8 mouse cellular contexts compared by ENCODE assay signal in genomic region chr7:117622769-117623168, GRCm38 (mm10).
DNase-seq lines count a peak whose midpoint lies in the region; ATAC-seq lines count a peak whose summit lies in the region.
"Had no signal": no experiment of that assay in that cellular context is flagged by ENCODE, and none has a peak within 500 bp of the region (broad histone marks: within the 10 kb centered on the region; RNA-seq: fewer than 3 reads in every experiment).

No protein-coding gene starts in this region.

- H3K4me3 ChIP-seq in limb, embryonic 11.5 days (ENCODE audit: low read depth, low read length), result no peak overlapping the region
- H3K4me3 ChIP-seq in limb, embryonic 10.5 days, result no peak overlapping the region
- H3K4me3 ChIP-seq: midbrain, embryonic 12.5 days had no signal

- WGBS in limb, embryonic 11.5 days, result 73% methylated on average over 2 of the region's 2 CpGs
- 75% methylated on average over 2 of the region's 2 CpGs for WGBS in limb, embryonic 10.5 days

- ATAC-seq in limb, embryonic 11.5 days (ENCODE audit: insufficient number of reproducible peaks, low FRiP score, low TSS enrichment, low read depth), result no peak

- no peaks in the 10 kb centered on the region for H3K4me1 ChIP-seq in limb, embryonic 11.5 days (ENCODE audit: control insufficient read depth, insufficient read depth, low read length)
- H3K4me1 ChIP-seq in limb, embryonic 10.5 days, result no peaks in the 10 kb centered on the region

- no peak overlapping the region for H3K9ac ChIP-seq in limb, embryonic 11.5 days (ENCODE audit: low read length)
- H3K9ac ChIP-seq: midbrain, embryonic 12.5 days had no signal

- H3K27ac ChIP-seq in limb, embryonic 11.5 days (replicated peaks; ENCODE audit: low read depth, low read length), result no peak overlapping the region
- no peak overlapping the region for H3K27ac ChIP-seq in limb, embryonic 10.5 days
- H3K27ac ChIP-seq: midbrain, embryonic 12.5 days had no signal

- peak; percentile 42 for DNase-seq in limb, embryonic 11.5 days (ENCODE audit: low spot score)
- no peak for DNase-seq in limb, embryonic 10.5 days (ENCODE audit: low spot score)
- DNase-seq in T-cell, adult 2 months (ENCODE audit: low spot score), result peak; percentile 52
- DNase-seq in c-Kit-positive CD71-positive TER-119-positive erythroid progenitor cells, embryonic 14.5 days (ENCODE audit: low spot score), result peak; percentile 13
- peak; percentile 48 for DNase-seq in lung, postnatal 10 days
- peak; percentile 53 to 65 for DNase-seq in thymus, postnatal 36 days
- DNase-seq in frontal cortex, postnatal 10 days (ENCODE audit: low spot score in 2 of 2), result no peak

- no peaks in the 10 kb centered on the region for H3K27me3 ChIP-seq in limb, embryonic 11.5 days (ENCODE audit: control insufficient read depth, insufficient read depth, low read length)
- no peaks in the 10 kb centered on the region for H3K27me3 ChIP-seq in limb, embryonic 10.5 days (ENCODE audit: low read depth, poor library complexity, severe bottlenecking)

- no peak overlapping the region for H3K4me2 ChIP-seq in limb, embryonic 11.5 days (ENCODE audit: low read depth, severe bottlenecking)
- H3K4me2 ChIP-seq: midbrain, embryonic 12.5 days had no signal

- no peaks in the 10 kb centered on the region for H3K9me3 ChIP-seq in limb, embryonic 11.5 days (ENCODE audit: control insufficient read depth, low read length)
- no peaks in the 10 kb centered on the region for H3K9me3 ChIP-seq in limb, embryonic 10.5 days (replicated peaks)
- H3K9me3 ChIP-seq: midbrain, embryonic 12.5 days had no signal

- H3K36me3 ChIP-seq in limb, embryonic 11.5 days (ENCODE audit: control insufficient read depth, insufficient read depth, low read length), result no peaks in the 10 kb centered on the region
- H3K36me3 ChIP-seq in limb, embryonic 10.5 days, result no peaks in the 10 kb centered on the region
- H3K36me3 ChIP-seq: midbrain, embryonic 12.5 days had no signal

Comparison
In these comparisons a context has a peak if more than half of its experiments do, and no peak if none do; other contexts are left out.
1. DNase-seq: peak in limb, embryonic 11.5 days (single experiment), T-cell, adult 2 months (single experiment), c-Kit-positive CD71-positive TER-119-positive erythroid progenitor cells, embryonic 14.5 days (single experiment), lung, postnatal 10 days (single experiment) and thymus, postnatal 36 days (2 of 2); none in limb, embryonic 10.5 days (single experiment) and frontal cortex, postnatal 10 days (0 of 2).